ENCODE assay signal across 28 mouse cellular contexts in the genomic region with DNA sequence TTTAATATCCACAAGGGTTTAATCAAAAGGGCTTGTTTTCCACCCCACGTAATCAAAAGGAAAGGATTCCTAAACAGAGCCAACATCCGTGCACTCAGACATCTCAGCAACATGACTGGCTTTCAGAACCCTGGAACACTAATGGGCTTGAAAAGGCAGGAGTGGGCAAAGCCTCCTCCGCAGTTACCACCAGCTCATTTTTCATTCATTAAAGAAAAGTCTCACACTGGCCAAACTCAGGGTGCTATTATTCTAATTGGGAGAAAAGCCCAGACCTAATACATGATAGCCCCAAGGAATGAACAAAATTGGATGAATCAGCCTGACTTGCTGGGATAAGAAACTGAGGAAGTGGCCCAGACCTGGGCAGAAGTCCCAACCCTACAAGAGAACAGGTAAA.
"Had no signal": no experiment of that assay in that cellular context is flagged by ENCODE, and none has a peak within 500 bp of the region (broad histone marks: within the 10 kb centered on the region; RNA-seq: fewer than 3 reads in every experiment).

No protein-coding gene starts in this region.

- DNase-seq: gastrocnemius, adult 2 months; gastrocnemius, postnatal 10 days; gastrocnemius, postnatal 36 days; heart, adult 18-20 months; heart, postnatal 10 days; heart, postnatal 4 days; kidney, adult 11 months; kidney, adult 2 months; kidney, adult 9 months; kidney, postnatal 14 days; kidney, postnatal 36 days; layer of hippocampus, adult 9-11 months; layer of hippocampus, postnatal 36 days; liver; liver, embryonic 13.5 days; liver, postnatal 0 days had no signal

- H3K4me2 ChIP-seq: heart, embryonic 12.5 days; hindbrain, embryonic 12.5 days; hindbrain, embryonic 14.5 days; kidney, embryonic 15.5 days; limb, embryonic 13.5 days; liver, embryonic 11.5 days; liver, embryonic 13.5 days; liver, embryonic 15.5 days had no signal

- H3K9ac ChIP-seq: heart, embryonic 12.5 days; hindbrain, embryonic 12.5 days; hindbrain, embryonic 14.5 days; kidney, embryonic 15.5 days; limb, embryonic 13.5 days; liver, embryonic 13.5 days; liver, embryonic 15.5 days; liver, postnatal 0 days had no signal

- H3K4me1 ChIP-seq: hindbrain, embryonic 10.5 days; hindbrain, embryonic 12.5 days; liver, embryonic 13.5 days; liver, embryonic 15.5 days had no signal

- H3K27me3 ChIP-seq: heart, embryonic 12.5 days; hindbrain, embryonic 12.5 days; kidney, embryonic 15.5 days; limb, embryonic 13.5 days; liver, embryonic 13.5 days; liver, embryonic 15.5 days had no signal

- H3K36me3 ChIP-seq: heart, embryonic 10.5 days; heart, embryonic 12.5 days; hindbrain, embryonic 10.5 days; hindbrain, embryonic 12.5 days; kidney, embryonic 15.5 days; limb, embryonic 13.5 days; liver, embryonic 13.5 days; liver, embryonic 15.5 days had no signal

- ATAC-seq: hindbrain, embryonic 16.5 days; intestine, embryonic 16.5 days; liver, postnatal 0 days had no signal

- H3K27ac ChIP-seq: gastrocnemius, adult 2 months; heart, embryonic 10.5 days; hindbrain, embryonic 10.5 days; hindbrain, embryonic 12.5 days; hindbrain, embryonic 14.5 days; kidney, embryonic 15.5 days; kidney, postnatal 0 days; limb, embryonic 13.5 days; liver, embryonic 13.5 days; liver, embryonic 15.5 days had no signal

- H3K9me3 ChIP-seq: heart, embryonic 10.5 days; heart, embryonic 12.5 days; hindbrain, embryonic 10.5 days; hindbrain, embryonic 12.5 days; kidney, embryonic 15.5 days; limb, embryonic 13.5 days; liver, embryonic 13.5 days; liver, embryonic 15.5 days had no signal

- H3K4me3 ChIP-seq: gastrocnemius, adult 2 months; heart, embryonic 10.5 days; heart, embryonic 12.5 days; hindbrain, embryonic 10.5 days; hindbrain, embryonic 12.5 days; kidney, embryonic 15.5 days; limb, embryonic 13.5 days; liver, embryonic 13.5 days; liver, embryonic 15.5 days had no signal
